Mouse (Mus musculus): ENCODE measurements around the gene Zfhx2. TPM values are rescaled to one million over a fixed set of nuclear protein-coding genes. Genes with fewer than 3 reads are reported as not detected.
"Not testable (repeated sequence)": the region's sequence is repeated elsewhere in the genome, so short reads cannot be mapped to it uniquely, and the experiment has no call there.

Zfhx2 gene
- total RNA-seq, 1 experiment from 2014 or later = 9.9 TPM

- DNase-seq = no peak
Observed at GRCm38 (mm10) chr14:55077481-55078365, 14.4 kb downstream of the Zfhx2 start.

DNA sequence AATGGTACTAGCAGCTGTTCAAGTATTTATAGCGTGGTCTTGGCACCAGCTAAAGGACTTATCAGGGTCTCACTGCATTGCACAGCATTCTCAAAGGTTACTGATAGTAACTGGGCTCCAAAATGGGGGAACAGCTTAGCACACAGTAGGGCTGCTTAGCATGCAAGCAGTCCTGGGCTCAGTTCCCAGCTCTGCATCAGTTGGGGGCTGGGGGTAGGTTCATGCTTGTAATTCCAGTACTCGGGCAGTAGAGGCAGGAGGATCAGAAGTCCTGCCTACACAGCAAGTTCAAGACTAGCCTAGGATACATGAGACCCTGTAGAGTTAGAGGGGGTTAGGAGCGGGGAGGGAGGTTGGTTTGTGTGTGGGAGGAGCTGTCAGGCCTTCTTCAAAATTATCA lies 15.2 kb downstream of the Zfhx2 start:
- no peak for DNase-seq

GRCm38 (mm10) chr14:55076224-55076623 lies 15.9 kb downstream of the Zfhx2 start:
- no peak for DNase-seq

DNA sequence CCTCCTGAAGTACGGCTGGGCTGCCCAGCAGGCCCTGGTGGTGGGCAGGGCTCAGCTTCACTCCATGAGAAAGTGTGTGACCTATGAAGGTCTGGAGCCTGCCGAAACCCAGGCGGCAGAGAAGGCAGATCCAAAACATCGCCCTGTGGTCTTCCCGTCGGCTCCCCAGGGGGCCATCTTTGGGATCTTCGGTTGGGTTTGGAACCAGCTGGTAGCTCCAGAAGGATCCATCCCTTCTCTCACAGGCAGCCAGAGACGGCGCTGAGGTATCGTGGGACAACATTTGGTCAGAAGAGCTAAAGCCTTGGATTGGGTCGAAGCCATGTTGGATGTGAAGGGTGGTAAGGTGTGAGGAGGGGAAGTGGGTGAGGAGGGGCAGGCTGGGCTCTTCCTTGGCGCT lies 17.7 kb downstream of the Zfhx2 start:
- no peak for DNase-seq

GRCm38 (mm10) chr14:55071756-55072155 lies 20.4 kb downstream of the Zfhx2 start:
- DNase-seq = no peak

- DNase-seq = no peak
Observed at GRCm38 (mm10) chr14:55066042-55066441, 26.1 kb downstream of the Zfhx2 start.

DNA sequence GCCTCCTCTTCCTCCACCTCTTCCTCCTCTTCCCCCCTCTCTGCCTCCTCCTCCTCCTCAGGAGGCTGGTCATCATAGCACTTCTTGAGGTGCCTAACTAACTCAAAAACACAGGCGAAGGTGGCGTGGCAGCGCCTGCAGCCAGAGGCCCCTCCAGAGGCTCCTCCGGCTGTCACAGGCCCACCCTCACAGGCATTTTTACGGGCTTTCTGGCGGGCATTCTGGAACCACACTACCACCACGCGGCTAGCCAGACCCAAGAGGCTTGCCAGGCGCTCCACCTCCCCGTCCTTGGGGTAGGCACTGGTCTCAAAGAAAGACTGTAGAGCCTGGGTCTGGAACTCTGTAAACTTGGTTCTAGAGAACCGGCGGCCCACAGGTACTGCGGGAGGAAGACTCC lies 26.7 kb downstream of the Zfhx2 start:
- no peak for DNase-seq

GRCm38 (mm10) chr14:55064481-55065370 lies 27.4 kb downstream of the Zfhx2 start:
- DNase-seq = no peak

DNA sequence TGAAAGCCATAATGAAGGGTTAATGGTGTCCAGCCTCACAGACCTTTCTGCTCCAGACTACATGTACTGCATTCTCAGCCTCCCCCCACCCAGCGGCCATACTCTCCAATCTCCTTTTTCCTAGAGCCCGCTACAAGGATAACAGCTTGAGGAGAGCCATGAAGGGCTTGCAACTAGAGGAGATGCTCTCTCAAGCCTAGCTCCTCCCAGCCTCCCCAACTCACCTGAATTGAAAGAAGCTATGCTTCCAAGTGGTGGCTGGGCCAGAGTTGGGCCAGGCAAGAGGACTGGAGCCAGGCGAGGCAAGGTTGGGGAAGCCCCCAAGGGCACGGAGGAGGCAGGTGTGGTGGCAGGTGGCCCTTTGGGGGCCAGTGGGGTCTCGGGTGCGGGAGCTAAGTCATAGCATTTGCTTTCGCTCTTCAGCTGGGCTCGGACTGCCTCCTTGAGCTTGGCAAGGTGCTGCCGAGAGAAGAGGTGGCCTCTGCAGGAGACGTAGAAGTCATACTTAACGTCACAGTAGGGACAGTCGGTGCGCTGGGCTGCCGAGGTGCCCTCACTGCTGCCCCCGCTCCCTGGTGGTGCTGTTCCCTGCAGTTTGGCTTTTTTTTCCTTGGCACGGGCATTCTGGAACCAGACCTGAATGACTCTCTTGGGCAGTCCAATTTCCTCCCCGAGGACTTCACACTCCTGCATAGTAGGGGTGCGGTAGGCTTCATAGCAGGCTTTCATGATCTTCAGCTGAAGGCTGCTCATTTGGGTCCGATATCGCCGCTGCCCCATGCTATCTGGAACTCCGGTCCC lies 28.3 kb downstream of the Zfhx2 start:
- no peak for DNase-seq

DNA sequence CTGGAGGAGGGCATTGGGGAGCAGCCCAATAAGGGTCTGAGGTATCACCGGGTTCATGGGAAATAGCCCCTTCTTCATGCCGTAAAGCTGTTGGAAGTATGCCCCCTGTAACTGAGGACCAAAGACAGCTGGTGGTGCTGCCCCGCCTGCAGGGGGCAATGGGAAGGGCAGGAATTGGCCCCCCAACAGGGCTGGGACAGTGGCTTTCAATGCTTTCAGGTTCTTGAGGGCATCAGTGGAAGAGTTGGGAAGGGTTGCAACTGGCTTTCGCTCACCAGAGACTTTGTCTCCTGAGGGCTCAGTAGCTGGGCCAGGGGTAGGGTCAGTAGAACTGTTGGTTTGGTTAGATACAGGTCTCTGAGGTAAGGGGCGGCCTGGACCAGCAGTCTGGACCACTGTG lies 29.0 kb downstream of the Zfhx2 start:
- DNase-seq = no peak

GRCm38 (mm10) chr14:55062626-55063025 lies 29.5 kb downstream of the Zfhx2 start:
- DNase-seq = peak; percentile 38

GRCm38 (mm10) chr14:55061845-55062244 lies 30.3 kb downstream of the Zfhx2 start:
- no peak for DNase-seq

DNA sequence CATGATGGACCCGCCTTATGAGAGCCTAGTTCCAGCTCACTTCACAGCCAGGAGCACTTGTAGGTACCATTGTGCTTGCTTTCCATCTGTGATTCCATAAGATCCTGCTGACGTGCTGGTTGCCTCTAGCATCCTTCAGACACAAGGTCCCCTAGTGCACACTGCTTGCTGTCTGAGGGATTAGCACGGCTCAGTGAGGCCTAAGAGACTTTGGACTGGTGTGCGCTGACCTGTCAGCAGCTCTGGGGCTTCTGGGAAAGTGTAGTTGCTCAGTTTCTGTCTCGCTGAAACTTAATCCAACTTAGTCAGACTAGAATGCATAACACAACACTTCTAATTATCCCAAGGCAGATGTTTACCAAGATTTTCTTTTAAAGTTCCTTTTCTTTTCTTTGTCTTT lies 32.2 kb downstream of the Zfhx2 start:
- no peak for DNase-seq

GRCm38 (mm10) chr14:55059009-55059408 lies 33.1 kb downstream of the Zfhx2 start:
- DNase-seq = no peak

- DNase-seq = peak; percentile 86
Observed at GRCm38 (mm10) chr14:55055167-55055834, 36.8 kb downstream of the Zfhx2 start.

DNA sequence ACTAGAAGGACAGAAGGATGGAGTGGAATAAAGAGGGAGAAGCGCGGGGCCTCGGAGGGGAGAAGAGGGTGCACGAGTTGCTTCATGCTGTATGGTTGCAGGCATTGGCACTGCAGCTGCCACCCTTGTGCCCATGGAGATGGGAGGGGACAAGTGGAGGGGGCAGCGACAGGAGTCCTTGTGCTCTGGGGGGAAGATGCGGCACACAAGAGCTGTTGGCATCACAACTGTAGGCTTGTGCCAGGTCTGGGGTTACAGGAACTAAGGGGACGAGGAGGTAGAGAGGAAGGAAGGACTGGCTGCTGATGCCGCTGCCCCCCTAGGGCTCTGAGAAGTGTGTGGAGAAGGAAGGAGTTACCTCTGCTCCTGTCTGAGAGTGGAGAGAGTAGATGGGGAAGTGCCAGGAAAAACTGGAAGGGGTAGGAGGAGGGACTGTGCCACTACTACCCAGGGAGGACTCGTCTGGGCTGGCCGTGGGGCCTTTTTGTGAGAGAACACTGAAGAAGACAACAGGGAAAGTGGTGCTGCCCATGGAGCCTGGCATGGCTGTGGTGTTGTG lies 37.9 kb downstream of the Zfhx2 start:
- no peak for DNase-seq

GRCm38 (mm10) chr14:55053708-55054190 lies 38.4 kb downstream of the Zfhx2 start:
- peak; percentile 28 for DNase-seq

DNA sequence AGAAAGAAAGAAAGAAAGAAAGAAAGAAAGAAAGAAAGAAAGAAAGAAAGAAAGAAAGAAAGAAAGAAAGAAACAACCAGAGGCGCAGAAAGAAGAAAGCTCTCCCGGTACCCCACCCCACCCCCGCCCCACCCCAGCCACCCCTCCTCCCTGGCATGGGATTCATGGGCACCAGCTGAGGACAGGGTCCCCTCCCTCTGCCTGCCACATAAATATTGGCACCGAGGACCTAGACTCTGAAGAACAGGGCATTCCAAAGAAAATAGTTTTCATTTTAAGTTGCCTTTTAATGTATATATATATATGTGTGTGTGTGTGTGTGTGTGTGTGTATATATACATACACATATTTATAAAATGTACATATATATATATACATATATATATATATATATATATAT lies 39.1 kb downstream of the Zfhx2 start:
- DNase-seq = no peak

DNA sequence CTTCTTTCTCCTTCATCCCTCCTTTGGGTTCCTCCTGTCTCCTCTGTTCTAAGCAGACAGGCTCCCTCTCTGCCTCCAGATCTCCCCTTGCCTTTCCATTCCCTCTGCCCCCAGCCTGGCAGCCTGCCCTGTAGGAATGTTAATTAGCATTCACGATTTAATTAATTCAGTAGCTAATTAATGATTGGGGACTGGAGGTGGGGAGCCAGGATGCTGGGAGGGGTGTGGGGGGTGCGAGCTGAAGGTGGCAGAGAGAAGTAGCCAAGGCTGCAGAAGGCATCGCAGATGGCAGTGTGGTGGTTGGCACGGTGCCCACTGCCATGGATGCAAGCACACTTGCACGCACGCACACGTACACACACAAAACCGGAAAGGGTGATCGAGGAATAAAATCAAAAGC lies 39.6 kb downstream of the Zfhx2 start:
- DNase-seq = peak; percentile 49

DNA sequence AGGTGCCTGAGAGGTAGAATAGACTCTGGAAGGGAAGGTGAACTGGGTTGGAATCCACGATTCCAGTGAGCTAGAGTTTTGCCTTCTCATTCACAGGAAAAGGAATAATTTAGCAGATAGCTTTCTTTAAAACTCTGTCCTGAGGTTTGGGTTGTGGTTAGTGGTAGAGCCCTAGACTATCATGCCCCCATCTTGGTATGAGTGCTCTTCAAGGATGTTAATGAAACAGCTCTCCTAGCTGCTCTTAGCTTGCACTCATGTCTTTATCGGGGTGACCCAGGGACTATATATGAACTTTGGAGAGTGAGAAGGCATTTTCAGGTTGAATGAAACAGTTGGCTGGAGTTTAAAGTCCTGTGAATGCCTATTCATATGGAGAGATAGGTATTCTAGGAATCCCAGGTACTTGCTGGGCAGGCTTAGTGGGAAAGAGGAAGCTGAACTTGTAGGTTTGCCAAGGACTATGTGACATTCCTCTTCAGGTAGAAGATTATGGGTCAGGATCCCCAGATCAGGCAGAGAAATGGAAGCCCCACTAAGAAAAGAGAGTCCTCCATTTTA lies 44.1 kb downstream of the Zfhx2 start:
- DNase-seq = no peak

GRCm38 (mm10) chr14:55043694-55044093 lies 48.4 kb downstream of the Zfhx2 start:
- not testable (repeated sequence) for DNase-seq

All from adrenal gland, postnatal 25 days (tissue).